Mouse (Mus musculus): ENCODE data around the gene Alyref.

- TF ChIP-seq EP300 (IDR thresholded peaks at IDR 0.05) = no peak
- TF ChIP-seq CTCF (IDR thresholded peaks at IDR 0.05) = no peak
Observed at GRCm38 (mm10) chr11:120575046-120575445, 23.1 kb downstream of the Alyref start.

All from lung, postnatal 0 days (tissue).